11 mouse cellular contexts compared by ENCODE assay signal in the genomic region with DNA sequence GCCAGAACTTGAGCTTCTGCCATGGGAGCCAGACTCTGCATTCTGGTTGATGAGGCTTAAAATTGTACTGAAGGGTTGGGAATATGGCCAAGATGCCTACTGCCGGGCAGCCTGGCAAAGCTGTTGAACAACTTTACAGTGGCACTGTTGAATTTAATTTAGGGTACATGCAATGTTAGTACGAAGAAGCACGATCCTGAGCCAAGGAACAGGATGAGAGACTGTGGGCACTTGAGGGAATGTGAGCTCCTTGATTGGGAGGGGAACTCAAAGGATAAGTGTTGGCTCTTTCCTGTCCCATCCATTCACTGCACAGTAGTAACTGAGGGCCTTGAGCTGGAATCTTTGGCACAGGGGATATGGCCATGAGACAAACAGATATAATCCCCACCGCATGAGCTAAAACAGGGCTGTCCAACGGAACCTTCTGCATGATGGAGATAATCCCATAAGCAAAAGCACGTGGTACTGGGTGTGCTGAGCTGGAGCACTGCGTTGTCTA. TPM values are rescaled to one million over a fixed set of nuclear protein-coding genes. Genes with fewer than 3 reads are reported as not detected.
DNase-seq lines count a peak whose midpoint lies in the region; ATAC-seq and TF ChIP-seq lines count a peak whose summit lies in the region.
"Had no signal": no experiment of that assay in that cellular context is flagged by ENCODE, and none has a peak within 500 bp of the region (broad histone marks: within the 10 kb centered on the region; RNA-seq: fewer than 3 reads in every experiment).

No protein-coding gene starts in this region.

- no peak overlapping the region for H3K4me3 ChIP-seq in hindbrain, embryonic 15.5 days
- H3K4me3 ChIP-seq in hindbrain, embryonic 13.5 days = no peak overlapping the region
- no peak overlapping the region for H3K4me3 ChIP-seq in midbrain, embryonic 16.5 days (ENCODE audit: low read depth, low read length)
- no peak overlapping the region for H3K4me3 ChIP-seq in midbrain, embryonic 10.5 days
- no peak overlapping the region for H3K4me3 ChIP-seq in forebrain, embryonic 16.5 days (replicated peaks; ENCODE audit: low read length)
- no peak overlapping the region for H3K4me3 ChIP-seq in olfactory bulb, adult 2 months (ENCODE audit: insufficient read depth, low read depth, low read length)
- H3K4me3 ChIP-seq: erythroblast, embryonic 14.5 days had no signal

- H3K9me3 ChIP-seq in hindbrain, embryonic 15.5 days = no peaks in the 10 kb centered on the region
- H3K9me3 ChIP-seq in hindbrain, embryonic 13.5 days = no peaks in the 10 kb centered on the region
- H3K9me3 ChIP-seq in midbrain, embryonic 16.5 days (replicated peaks; ENCODE audit: control insufficient read depth, low read length, poor library complexity, severe bottlenecking) = no peaks in the 10 kb centered on the region
- no peaks in the 10 kb centered on the region for H3K9me3 ChIP-seq in midbrain, embryonic 10.5 days (replicated peaks)
- H3K9me3 ChIP-seq in forebrain, embryonic 16.5 days (ENCODE audit: control insufficient read depth, low read length) = no peaks in the 10 kb centered on the region

- no peak for TF ChIP-seq CTCF in olfactory bulb, adult 2 months (IDR thresholded peaks at IDR 0.05; ENCODE audit: insufficient read depth, low read depth, low read length)

- no peak for DNase-seq in midbrain, embryonic 10.5 days (ENCODE audit: low spot score)
- DNase-seq in kidney, adult 9 months = no peak
- DNase-seq: heart, adult 11 months; lung, postnatal 4 days had no signal

- no peaks in the 10 kb centered on the region for H3K4me1 ChIP-seq in hindbrain, embryonic 15.5 days (replicated peaks)
- no peaks in the 10 kb centered on the region for H3K4me1 ChIP-seq in hindbrain, embryonic 13.5 days (replicated peaks)
- no peaks in the 10 kb centered on the region for H3K4me1 ChIP-seq in midbrain, embryonic 16.5 days (ENCODE audit: control insufficient read depth, insufficient read depth, low read length)
- H3K4me1 ChIP-seq in midbrain, embryonic 10.5 days = no peaks in the 10 kb centered on the region
- H3K4me1 ChIP-seq in forebrain, embryonic 16.5 days (replicated peaks; ENCODE audit: control insufficient read depth, insufficient read depth, low read length) = peaks cover 10% of the 10 kb centered on the region
- peaks cover 6% of the 10 kb centered on the region for H3K4me1 ChIP-seq in olfactory bulb, adult 2 months (ENCODE audit: control insufficient read depth, insufficient read depth, low read length)

- no peaks in the 10 kb centered on the region for H3K36me3 ChIP-seq in hindbrain, embryonic 15.5 days
- H3K36me3 ChIP-seq in hindbrain, embryonic 13.5 days = no peaks in the 10 kb centered on the region
- no peaks in the 10 kb centered on the region for H3K36me3 ChIP-seq in midbrain, embryonic 16.5 days (ENCODE audit: control insufficient read depth, insufficient read depth, low read length)
- no peaks in the 10 kb centered on the region for H3K36me3 ChIP-seq in midbrain, embryonic 10.5 days
- no peaks in the 10 kb centered on the region for H3K36me3 ChIP-seq in forebrain, embryonic 16.5 days (ENCODE audit: control insufficient read depth, insufficient read depth)

- peak overlapping the region; percentile 62 for H3K27ac ChIP-seq in hindbrain, embryonic 15.5 days (replicated peaks)
- no peak overlapping the region for H3K27ac ChIP-seq in hindbrain, embryonic 13.5 days
- H3K27ac ChIP-seq in midbrain, embryonic 16.5 days (ENCODE audit: low read length) = no peak overlapping the region
- no peak overlapping the region for H3K27ac ChIP-seq in midbrain, embryonic 10.5 days (replicated peaks)
- peak overlapping the region; percentile 63 for H3K27ac ChIP-seq in forebrain, embryonic 16.5 days (ENCODE audit: low read length)
- H3K27ac ChIP-seq in olfactory bulb, adult 2 months (ENCODE audit: insufficient read depth, low read depth, low read length) = 0 out of 2 replicates have a peak overlapping the region, but pooled peaks have one; percentile 15
- H3K27ac ChIP-seq: kidney, postnatal 0 days had no signal

- ATAC-seq in hindbrain, embryonic 15.5 days (ENCODE audit: low FRiP score, low read depth) = peak; percentile 76; the same call in 1 of the 2 replicates
- no peak for ATAC-seq in hindbrain, embryonic 13.5 days (ENCODE audit: low FRiP score)
- peak; percentile 73 for ATAC-seq in midbrain, embryonic 16.5 days
- ATAC-seq in forebrain, embryonic 16.5 days = peak; percentile 80

- WGBS in hindbrain, embryonic 15.5 days = 74% methylated on average over 7 of the region's 7 CpGs
- 79% methylated on average over 7 of the region's 7 CpGs for WGBS in hindbrain, embryonic 13.5 days
- 73% methylated on average over 7 of the region's 7 CpGs for WGBS in midbrain, embryonic 16.5 days
- WGBS in midbrain, embryonic 10.5 days = 83% methylated on average over 7 of the region's 7 CpGs
- 54% methylated on average over 7 of the region's 7 CpGs for WGBS in forebrain, embryonic 16.5 days
- 33% methylated on average over 7 of the region's 7 CpGs for WGBS in olfactory bulb, adult 2 months

- no peaks in the 10 kb centered on the region for H3K27me3 ChIP-seq in hindbrain, embryonic 15.5 days
- H3K27me3 ChIP-seq in hindbrain, embryonic 13.5 days = 0 out of 2 replicates have a peak, but pooled peaks cover 2% of the 10 kb centered on the region
- no peaks in the 10 kb centered on the region for H3K27me3 ChIP-seq in midbrain, embryonic 16.5 days (ENCODE audit: control insufficient read depth, insufficient read depth, low read depth, low read length)
- H3K27me3 ChIP-seq in midbrain, embryonic 10.5 days (ENCODE audit: low read depth, poor library complexity, severe bottlenecking) = no peaks in the 10 kb centered on the region
- no peaks in the 10 kb centered on the region for H3K27me3 ChIP-seq in forebrain, embryonic 16.5 days (replicated peaks; ENCODE audit: control insufficient read depth, insufficient read depth, low read length)

- no peak for TF ChIP-seq POLR2A in olfactory bulb, adult 2 months (IDR thresholded peaks at IDR 0.05; ENCODE audit: insufficient read depth, low read depth, low read length)

- no peak overlapping the region for H3K9ac ChIP-seq in hindbrain, embryonic 15.5 days
- no peak overlapping the region for H3K9ac ChIP-seq in hindbrain, embryonic 13.5 days
- H3K9ac ChIP-seq in midbrain, embryonic 16.5 days (ENCODE audit: low read depth, low read length) = no peak overlapping the region
- H3K9ac ChIP-seq in forebrain, embryonic 16.5 days (replicated peaks; ENCODE audit: low read depth, low read length) = no peak overlapping the region

- no peak overlapping the region for H3K4me2 ChIP-seq in hindbrain, embryonic 15.5 days
- H3K4me2 ChIP-seq in hindbrain, embryonic 13.5 days = no peak overlapping the region
- no peak overlapping the region for H3K4me2 ChIP-seq in midbrain, embryonic 16.5 days (ENCODE audit: low read length)
- no peak overlapping the region for H3K4me2 ChIP-seq in forebrain, embryonic 16.5 days (ENCODE audit: low read length)

RNA-seq across cellular contexts. Expression of a gene that starts 8.5 kb away (rescaled TPM):
- polyA plus RNA-seq in hindbrain, embryonic 15.5 days (2015; fragmentation: Nextera tagmentation; extraction: Ambion mirVana) = 58.9 and 60.6 TPM in 2 replicates
- 56.4 and 57.0 TPM in 2 replicates for polyA plus RNA-seq in hindbrain, embryonic 13.5 days (2015; fragmentation: Nextera tagmentation; extraction: Ambion mirVana)
- 64.0 and 65.1 TPM in 2 replicates for polyA plus RNA-seq in midbrain, embryonic 16.5 days (2015; fragmentation: Nextera tagmentation; extraction: Ambion mirVana)
- 30.1 and 34.4 TPM in 2 replicates for polyA plus RNA-seq in midbrain, embryonic 10.5 days (2016; fragmentation: Nextera tagmentation; extraction: Ambion mirVana)
- polyA plus RNA-seq in forebrain, embryonic 16.5 days (2015; fragmentation: Nextera tagmentation; extraction: Ambion mirVana) = 52.6 and 53.3 TPM in 2 replicates
- polyA plus RNA-seq in olfactory bulb, adult 2 months (2012; ENCODE audit: insufficient read depth, insufficient read length, low replicate concordance, missing spikeins) = not detected in 2 replicates

RNA-seq across cellular contexts. Expression of a gene that starts 14.9 kb away (rescaled TPM):
- polyA plus RNA-seq in hindbrain, embryonic 15.5 days (2015; fragmentation: Nextera tagmentation; extraction: Ambion mirVana) = 75.6 and 81.8 TPM in 2 replicates
- 77.4 and 79.2 TPM in 2 replicates for polyA plus RNA-seq in hindbrain, embryonic 13.5 days (2015; fragmentation: Nextera tagmentation; extraction: Ambion mirVana)
- polyA plus RNA-seq in midbrain, embryonic 16.5 days (2015; fragmentation: Nextera tagmentation; extraction: Ambion mirVana) = 72.3 and 75.3 TPM in 2 replicates
- 67.6 and 71.2 TPM in 2 replicates for polyA plus RNA-seq in midbrain, embryonic 10.5 days (2016; fragmentation: Nextera tagmentation; extraction: Ambion mirVana)
- polyA plus RNA-seq in forebrain, embryonic 16.5 days (2015; fragmentation: Nextera tagmentation; extraction: Ambion mirVana) = 81.9 and 83.5 TPM in 2 replicates
- not detected in 2 replicates for polyA plus RNA-seq in olfactory bulb, adult 2 months (2012; ENCODE audit: insufficient read depth, insufficient read length, low replicate concordance, missing spikeins)
- polyA plus RNA-seq: erythroblast, embryonic 14.5 days had no signal

RNA-seq across cellular contexts. Expression of a gene that starts 14.9 kb away (rescaled TPM):
- polyA plus RNA-seq in hindbrain, embryonic 15.5 days (2015; fragmentation: Nextera tagmentation; extraction: Ambion mirVana) = 29.4 and 29.8 TPM in 2 replicates
- 28.7 and 33.5 TPM in 2 replicates for polyA plus RNA-seq in hindbrain, embryonic 13.5 days (2015; fragmentation: Nextera tagmentation; extraction: Ambion mirVana)
- 25.9 and 28.0 TPM in 2 replicates for polyA plus RNA-seq in midbrain, embryonic 16.5 days (2015; fragmentation: Nextera tagmentation; extraction: Ambion mirVana)
- polyA plus RNA-seq in midbrain, embryonic 10.5 days (2016; fragmentation: Nextera tagmentation; extraction: Ambion mirVana) = 50.6 and 60.8 TPM in 2 replicates
- polyA plus RNA-seq in forebrain, embryonic 16.5 days (2015; fragmentation: Nextera tagmentation; extraction: Ambion mirVana) = 36.4 and 46.0 TPM in 2 replicates
- not detected in 2 replicates for polyA plus RNA-seq in olfactory bulb, adult 2 months (2012; ENCODE audit: insufficient read depth, insufficient read length, low replicate concordance, missing spikeins)

RNA-seq across cellular contexts. Expression of a gene that starts 16.9 kb away (rescaled TPM):
- 0.31 and 0.60 TPM in 2 replicates for polyA plus RNA-seq in hindbrain, embryonic 15.5 days (2015; fragmentation: Nextera tagmentation; extraction: Ambion mirVana)
- 0.19 and 0.47 TPM in 2 replicates for polyA plus RNA-seq in hindbrain, embryonic 13.5 days (2015; fragmentation: Nextera tagmentation; extraction: Ambion mirVana)
- polyA plus RNA-seq in midbrain, embryonic 16.5 days (2015; fragmentation: Nextera tagmentation; extraction: Ambion mirVana) = 0.13 and 0.15 TPM in 2 replicates
- polyA plus RNA-seq in midbrain, embryonic 10.5 days (2016; fragmentation: Nextera tagmentation; extraction: Ambion mirVana) = 0.27 and 0.42 TPM in 2 replicates
- 0.26 and 0.28 TPM in 2 replicates for polyA plus RNA-seq in forebrain, embryonic 16.5 days (2015; fragmentation: Nextera tagmentation; extraction: Ambion mirVana)
- not detected in 2 replicates for polyA plus RNA-seq in olfactory bulb, adult 2 months (2012; ENCODE audit: insufficient read depth, insufficient read length, low replicate concordance, missing spikeins)

RNA-seq across cellular contexts. Expression of a gene that starts 27.7 kb away (rescaled TPM):
- polyA plus RNA-seq in hindbrain, embryonic 15.5 days (2015; fragmentation: Nextera tagmentation; extraction: Ambion mirVana) = 0.26 and 0.39 TPM in 2 replicates
- polyA plus RNA-seq in hindbrain, embryonic 13.5 days (2015; fragmentation: Nextera tagmentation; extraction: Ambion mirVana) = 0.25 TPM in 2 replicates
- polyA plus RNA-seq in midbrain, embryonic 16.5 days (2015; fragmentation: Nextera tagmentation; extraction: Ambion mirVana) = 0.21 and 0.26 TPM in 2 replicates
- 0.22 and 0.23 TPM in 2 replicates for polyA plus RNA-seq in midbrain, embryonic 10.5 days (2016; fragmentation: Nextera tagmentation; extraction: Ambion mirVana)
- polyA plus RNA-seq in forebrain, embryonic 16.5 days (2015; fragmentation: Nextera tagmentation; extraction: Ambion mirVana) = 0.21 TPM in 1 of 2 replicates, not detected in the other
- not detected in 2 replicates for polyA plus RNA-seq in olfactory bulb, adult 2 months (2012; ENCODE audit: insufficient read depth, insufficient read length, low replicate concordance, missing spikeins)

Comparison
In these comparisons a context has a peak if more than half of its experiments do, and no peak if none do; other contexts are left out.
1. H3K27ac ChIP-seq: peak in hindbrain, embryonic 15.5 days (single experiment), forebrain, embryonic 16.5 days (single experiment) and olfactory bulb, adult 2 months (single experiment); none in hindbrain, embryonic 13.5 days (single experiment), midbrain, embryonic 16.5 days (single experiment) and midbrain, embryonic 10.5 days (single experiment).
2. RNA of a gene that starts 14.9 kb away (polyA plus RNA-seq): 50.6 to 60.8 TPM in midbrain, embryonic 10.5 days, 36.4 to 46.0 TPM in forebrain, embryonic 16.5 days, 29.4 to 29.8 TPM in hindbrain, embryonic 15.5 days, 28.7 to 33.5 TPM in hindbrain, embryonic 13.5 days and 25.9 to 28.0 TPM in midbrain, embryonic 16.5 days; not detected in olfactory bulb, adult 2 months; every median in the first group is over 10 times any median in the second.